Mouse (Mus musculus): Measurements from ENCODE around the gene Nde1. TPM values are rescaled to one million over a fixed set of nuclear protein-coding genes. Genes with fewer than 3 reads are reported as not detected.
A peak's percentile ranks its signal among the peaks of the same experiment; 100 is the strongest.
"Not testable (repeated sequence)": the region's sequence is repeated elsewhere in the genome, so short reads cannot be mapped to it uniquely, and the experiment has no call there.

Nde1 gene
- polyA plus RNA-seq, 1 experiment from 2014 or later = 79.8 TPM

- not testable (repeated sequence) for DNase-seq (ENCODE audit: low spot score); H3K9me3 ChIP-seq (ENCODE audit: control insufficient read depth, low read length); H3K4me2 ChIP-seq (ENCODE audit: low read depth, low read length); H3K4me3 ChIP-seq (ENCODE audit: low read depth, low read length); ATAC-seq (ENCODE audit: low read depth); H3K27me3 ChIP-seq (replicated peaks; ENCODE audit: control insufficient read depth, insufficient read depth, low read length); H3K27ac ChIP-seq (replicated peaks; ENCODE audit: low read depth, low read length); H3K9ac ChIP-seq (ENCODE audit: low read depth, low read length)
- 57% methylated on average over 1 of the region's 2 CpGs for WGBS
- peaks cover 35% of the 10 kb centered on the region for H3K36me3 ChIP-seq (ENCODE audit: control insufficient read depth, insufficient read depth, low read length)
- peaks cover 11% of the 10 kb centered on the region for H3K4me1 ChIP-seq (ENCODE audit: control insufficient read depth, insufficient read depth, low read length)
These were observed 7.4 kb upstream of the Nde1 start for GRCm38 (mm10) chr16:14155638-14156037.

- H3K9me3 ChIP-seq (ENCODE audit: control insufficient read depth, low read length) = no peaks in the 10 kb centered on the region
- H3K9ac ChIP-seq (ENCODE audit: low read depth, low read length) = no peak overlapping the region
- H3K27ac ChIP-seq (replicated peaks; ENCODE audit: low read depth, low read length) = no peak overlapping the region
- H3K4me2 ChIP-seq (ENCODE audit: low read depth, low read length) = no peak overlapping the region
- H3K4me1 ChIP-seq (ENCODE audit: control insufficient read depth, insufficient read depth, low read length) = peaks cover 11% of the 10 kb centered on the region
- H3K4me3 ChIP-seq (ENCODE audit: low read depth, low read length) = no peak overlapping the region
- DNase-seq (ENCODE audit: low spot score) (no peak), ATAC-seq (ENCODE audit: low read depth) (no peak)
- peaks cover 29% of the 10 kb centered on the region for H3K36me3 ChIP-seq (ENCODE audit: control insufficient read depth, insufficient read depth, low read length)
- WGBS = 93% methylated on average over 6 of the region's 6 CpGs
- no peaks in the 10 kb centered on the region for H3K27me3 ChIP-seq (replicated peaks; ENCODE audit: control insufficient read depth, insufficient read depth, low read length)
These were observed 6.8 kb upstream of the Nde1 start for GRCm38 (mm10) chr16:14156312-14156711.

DNA sequence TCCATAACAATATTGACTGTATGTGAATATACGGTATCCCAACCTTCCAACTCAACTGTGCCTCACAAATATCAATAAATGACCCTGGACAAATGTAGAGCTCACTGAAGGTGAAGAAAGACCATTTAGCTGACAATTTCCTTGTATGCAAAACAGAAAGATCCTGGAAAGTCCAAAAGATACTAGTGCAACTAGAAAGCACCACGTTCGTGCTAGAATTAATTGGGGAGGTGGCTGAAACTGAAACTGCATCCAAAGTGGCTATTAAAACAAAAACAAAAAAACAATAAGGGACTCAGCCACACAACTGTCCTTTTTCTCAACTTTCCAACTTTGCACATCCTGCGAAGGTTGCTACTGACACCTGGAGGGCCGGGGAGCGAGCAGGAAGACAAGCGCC lies 4.5 kb upstream of the Nde1 start:
- H3K4me1 ChIP-seq (ENCODE audit: control insufficient read depth, insufficient read depth, low read length) = peaks cover 11% of the 10 kb centered on the region
- ATAC-seq (ENCODE audit: low read depth) (no peak), DNase-seq (ENCODE audit: low spot score) (no peak)
- peak overlapping the region; percentile 81 for H3K27ac ChIP-seq (replicated peaks; ENCODE audit: low read depth, low read length)
- 9% methylated on average over 6 of the region's 7 CpGs for WGBS
- H3K9me3 ChIP-seq (ENCODE audit: control insufficient read depth, low read length) = no peaks in the 10 kb centered on the region
- peak overlapping the region; percentile 78 for H3K4me2 ChIP-seq (ENCODE audit: low read depth, low read length)
- no peaks in the 10 kb centered on the region for H3K27me3 ChIP-seq (replicated peaks; ENCODE audit: control insufficient read depth, insufficient read depth, low read length)
- peak overlapping the region; percentile 92 for H3K4me3 ChIP-seq (ENCODE audit: low read depth, low read length)
- peaks cover 9% of the 10 kb centered on the region; the same call in 1 of the 2 replicates for H3K36me3 ChIP-seq (ENCODE audit: control insufficient read depth, insufficient read depth, low read length)
- H3K9ac ChIP-seq (ENCODE audit: low read depth, low read length) = peak overlapping the region; percentile 86

DNA sequence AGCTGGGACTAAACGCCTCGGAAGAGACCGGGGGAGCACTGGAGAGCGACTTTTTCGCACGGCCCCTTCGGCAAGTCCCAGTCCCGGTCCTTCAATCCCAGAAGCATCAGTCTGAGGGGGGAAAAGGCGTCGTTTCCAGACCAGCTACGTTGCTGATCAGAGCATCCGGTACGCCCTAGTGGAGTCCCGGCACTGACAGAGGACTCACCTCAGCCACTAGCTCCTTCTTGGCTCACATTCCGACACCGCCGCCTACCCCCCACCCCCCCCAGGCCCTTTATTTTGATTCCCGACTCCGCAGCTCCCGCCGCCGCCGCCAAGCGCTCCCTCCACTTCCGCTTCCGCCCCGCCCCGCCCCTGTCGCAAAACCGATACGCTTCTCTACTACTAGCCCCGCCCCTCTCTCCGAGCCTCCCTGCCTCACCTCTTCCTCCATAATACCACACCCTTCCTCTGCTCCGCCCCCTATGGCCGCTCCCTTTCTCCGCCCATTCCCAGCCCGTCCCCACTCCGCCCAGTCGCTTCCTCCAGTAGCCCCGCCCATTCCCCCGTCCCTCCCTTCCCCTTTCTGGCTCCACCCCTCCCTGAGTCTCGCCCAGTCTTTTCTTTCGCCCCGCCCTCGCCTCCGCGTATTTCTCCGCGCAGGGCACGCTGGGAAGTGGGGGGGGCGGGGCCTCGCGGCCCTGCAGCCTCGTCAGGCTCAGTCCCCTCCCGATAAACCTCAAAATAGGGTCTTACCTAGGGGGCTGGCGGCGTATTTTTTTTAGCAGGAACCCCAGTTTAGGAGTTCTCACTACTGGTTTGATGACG lies 3.9 kb upstream of the Nde1 start:
- no peaks in the 10 kb centered on the region for H3K27me3 ChIP-seq (replicated peaks; ENCODE audit: control insufficient read depth, insufficient read depth, low read length)
- peak overlapping the region; percentile 86 for H3K9ac ChIP-seq (ENCODE audit: low read depth, low read length)
- peak overlapping the region; percentile 78 for H3K4me2 ChIP-seq (ENCODE audit: low read depth, low read length)
- peak overlapping the region; percentile 92 for H3K4me3 ChIP-seq (ENCODE audit: low read depth, low read length)
- peaks cover 13% of the 10 kb centered on the region for H3K4me1 ChIP-seq (ENCODE audit: control insufficient read depth, insufficient read depth, low read length)
- ATAC-seq (ENCODE audit: low read depth) = peak; percentile 93
- H3K36me3 ChIP-seq (ENCODE audit: control insufficient read depth, insufficient read depth, low read length) = peaks cover 8% of the 10 kb centered on the region; the same call in 1 of the 2 replicates
- no peaks in the 10 kb centered on the region for H3K9me3 ChIP-seq (ENCODE audit: control insufficient read depth, low read length)
- peak overlapping the region; percentile 99 for H3K27ac ChIP-seq (replicated peaks; ENCODE audit: low read depth, low read length)
- under 1% methylated on average over 38 of the region's 58 CpGs for WGBS
- DNase-seq (ENCODE audit: low spot score) = peak; percentile 99

GRCm38 (mm10) chr16:14159746-14160131 lies 3.3 kb upstream of the Nde1 start:
- peak overlapping the region; percentile 84 for H3K9ac ChIP-seq (ENCODE audit: low read depth, low read length)
- ATAC-seq (ENCODE audit: low read depth) (peak; percentile 7; the same call in 1 of the 2 replicates), DNase-seq (ENCODE audit: low spot score) (peak; percentile 90)
- peak overlapping the region; percentile 99 for H3K27ac ChIP-seq (replicated peaks; ENCODE audit: low read depth, low read length)
- peaks cover 14% of the 10 kb centered on the region for H3K4me1 ChIP-seq (ENCODE audit: control insufficient read depth, insufficient read depth, low read length)
- 0 out of 2 replicates have a peak, but pooled peaks cover 4% of the 10 kb centered on the region for H3K36me3 ChIP-seq (ENCODE audit: control insufficient read depth, insufficient read depth, low read length)
- no peaks in the 10 kb centered on the region for H3K27me3 ChIP-seq (replicated peaks; ENCODE audit: control insufficient read depth, insufficient read depth, low read length)
- H3K9me3 ChIP-seq (ENCODE audit: control insufficient read depth, low read length) = no peaks in the 10 kb centered on the region
- WGBS = 0% methylated on average over 10 of the region's 10 CpGs
- peak overlapping the region; percentile 92 for H3K4me3 ChIP-seq (ENCODE audit: low read depth, low read length)
- H3K4me2 ChIP-seq (ENCODE audit: low read depth, low read length) = peak overlapping the region; percentile 63

GRCm38 (mm10) chr16:14160941-14161340 lies 2.1 kb upstream of the Nde1 start:
- H3K4me1 ChIP-seq (ENCODE audit: control insufficient read depth, insufficient read depth, low read length) = peaks cover 14% of the 10 kb centered on the region
- no peaks in the 10 kb centered on the region for H3K27me3 ChIP-seq (replicated peaks; ENCODE audit: control insufficient read depth, insufficient read depth, low read length)
- 89% methylated on average over 1 of the region's 1 CpGs for WGBS
- H3K36me3 ChIP-seq (ENCODE audit: control insufficient read depth, insufficient read depth, low read length) = no peaks in the 10 kb centered on the region
- H3K4me3 ChIP-seq (ENCODE audit: low read depth, low read length) = no peak overlapping the region
- H3K9ac ChIP-seq (ENCODE audit: low read depth, low read length) = no peak overlapping the region
- no peak for ATAC-seq (ENCODE audit: low read depth)
- no peaks in the 10 kb centered on the region for H3K9me3 ChIP-seq (ENCODE audit: control insufficient read depth, low read length)
- no peak overlapping the region for H3K4me2 ChIP-seq (ENCODE audit: low read depth, low read length)
- H3K27ac ChIP-seq (replicated peaks; ENCODE audit: low read depth, low read length) = no peak overlapping the region
- no peak for DNase-seq (ENCODE audit: low spot score)

- no peak for ATAC-seq (ENCODE audit: low read depth)
- WGBS = 2% methylated on average over 10 of the region's 10 CpGs
These were observed 656 bp downstream of the Nde1 start for GRCm38 (mm10) chr16:14163731-14164130.

GRCm38 (mm10) chr16:14166490-14166889 lies 3.4 kb downstream of the Nde1 start:
- no peak for ATAC-seq (ENCODE audit: low read depth)
- no peaks in the 10 kb centered on the region for H3K27me3 ChIP-seq (replicated peaks; ENCODE audit: control insufficient read depth, insufficient read depth, low read length)
- 93% methylated on average over 4 of the region's 4 CpGs for WGBS

More at GRCm38 (mm10) chr16:14163731-14164130, 656 bp downstream of the Nde1 start:
- Histone ChIP-seq H3K4me1 (ENCODE audit: control insufficient read depth, insufficient read depth, low read length) (peaks cover 3% of the 10 kb centered on the region; the same call in 1 of the 2 replicates), H3K27me3 (replicated peaks; ENCODE audit: control insufficient read depth, insufficient read depth, low read length) (no peaks in the 10 kb centered on the region), H3K36me3 (ENCODE audit: control insufficient read depth, insufficient read depth, low read length) (peaks cover 6% of the 10 kb centered on the region), H3K4me2 (ENCODE audit: low read depth, low read length) (peak overlapping the region; percentile 76), H3K27ac (replicated peaks; ENCODE audit: low read depth, low read length) (peak overlapping the region; percentile 90), H3K4me3 (ENCODE audit: low read depth, low read length) (peak overlapping the region; percentile 79), H3K9me3 (ENCODE audit: control insufficient read depth, low read length) (no peaks in the 10 kb centered on the region), H3K9ac (ENCODE audit: low read depth, low read length) (peak overlapping the region; percentile 92)
- no peak for DNase-seq (ENCODE audit: low spot score)

More at GRCm38 (mm10) chr16:14166490-14166889, 3.4 kb downstream of the Nde1 start:
- no peak overlapping the region for H3K9ac ChIP-seq (ENCODE audit: low read depth, low read length)
- DNase-seq (ENCODE audit: low spot score) = no peak
- peaks cover 3% of the 10 kb centered on the region; the same call in 1 of the 2 replicates for H3K4me1 ChIP-seq (ENCODE audit: control insufficient read depth, insufficient read depth, low read length)
- no peak overlapping the region for H3K4me3 ChIP-seq (ENCODE audit: low read depth, low read length)
- no peak overlapping the region for H3K4me2 ChIP-seq (ENCODE audit: low read depth, low read length)
- H3K27ac ChIP-seq (replicated peaks; ENCODE audit: low read depth, low read length) = no peak overlapping the region
- peaks cover 33% of the 10 kb centered on the region for H3K36me3 ChIP-seq (ENCODE audit: control insufficient read depth, insufficient read depth, low read length)
- no peaks in the 10 kb centered on the region for H3K9me3 ChIP-seq (ENCODE audit: control insufficient read depth, low read length)

Measured in embryonic facial prominence, embryonic 14.5 days (tissue).